Mouse (Mus musculus): ENCODE data around the gene Cdh1. TPM values are rescaled to one million over a fixed set of nuclear protein-coding genes. Genes with fewer than 3 reads are reported as not detected.

Gene Cdh1
- polyA plus RNA-seq, 1 experiment: 347 TPM

- no peak for TF ChIP-seq POLR2A (IDR thresholded peaks at IDR 0.05; ENCODE audit: insufficient read depth, low read length)
- no peak for TF ChIP-seq EP300 (IDR thresholded peaks at IDR 0.05; ENCODE audit: insufficient read depth, low read depth, low read length)
- no peak for TF ChIP-seq CTCF (IDR thresholded peaks at IDR 0.05; ENCODE audit: low read depth, low read length)
- no peak overlapping the region for H3K27ac ChIP-seq (ENCODE audit: insufficient read depth, low read length)
- H3K9ac ChIP-seq (ENCODE audit: low read depth, poor library complexity, severe bottlenecking): no peak overlapping the region
- peaks cover 2% of the 10 kb centered on the region for H3K4me1 ChIP-seq (ENCODE audit: control insufficient read depth, insufficient read depth, low read length)
- no peaks in the 10 kb centered on the region for H3K27me3 ChIP-seq (ENCODE audit: control insufficient read depth, insufficient read depth, low read length, poor library complexity, severe bottlenecking)
- H3K9me3 ChIP-seq (replicated peaks; ENCODE audit: control insufficient read depth, insufficient read depth, low read length, poor library complexity, severe bottlenecking): no peaks in the 10 kb centered on the region
- no peak overlapping the region for H3K4me3 ChIP-seq (ENCODE audit: low read depth, low read length)
- H3K36me3 ChIP-seq (ENCODE audit: control insufficient read depth, insufficient read depth, low read length, poor library complexity, severe bottlenecking): no peaks in the 10 kb centered on the region
These were observed 28.9 kb upstream of the Cdh1 start for GRCm38 (mm10) chr8:106574283-106574682.

- peaks cover 2% of the 10 kb centered on the region for H3K4me1 ChIP-seq (ENCODE audit: control insufficient read depth, insufficient read depth, low read length)
- no peaks in the 10 kb centered on the region for H3K36me3 ChIP-seq (ENCODE audit: control insufficient read depth, insufficient read depth, low read length, poor library complexity, severe bottlenecking)
- no peak overlapping the region for H3K27ac ChIP-seq (ENCODE audit: insufficient read depth, low read length)
- TF ChIP-seq POLR2A (IDR thresholded peaks at IDR 0.05; ENCODE audit: insufficient read depth, low read length): no peak
- TF ChIP-seq CTCF (IDR thresholded peaks at IDR 0.05; ENCODE audit: low read depth, low read length): no peak
- no peak overlapping the region for H3K9ac ChIP-seq (ENCODE audit: low read depth, poor library complexity, severe bottlenecking)
- no peak overlapping the region for H3K4me3 ChIP-seq (ENCODE audit: low read depth, low read length)
- H3K9me3 ChIP-seq (replicated peaks; ENCODE audit: control insufficient read depth, insufficient read depth, low read length, poor library complexity, severe bottlenecking): no peaks in the 10 kb centered on the region
- no peaks in the 10 kb centered on the region for H3K27me3 ChIP-seq (ENCODE audit: control insufficient read depth, insufficient read depth, low read length, poor library complexity, severe bottlenecking)
These were observed 26.1 kb upstream of the Cdh1 start for GRCm38 (mm10) chr8:106576849-106577555.

DNA sequence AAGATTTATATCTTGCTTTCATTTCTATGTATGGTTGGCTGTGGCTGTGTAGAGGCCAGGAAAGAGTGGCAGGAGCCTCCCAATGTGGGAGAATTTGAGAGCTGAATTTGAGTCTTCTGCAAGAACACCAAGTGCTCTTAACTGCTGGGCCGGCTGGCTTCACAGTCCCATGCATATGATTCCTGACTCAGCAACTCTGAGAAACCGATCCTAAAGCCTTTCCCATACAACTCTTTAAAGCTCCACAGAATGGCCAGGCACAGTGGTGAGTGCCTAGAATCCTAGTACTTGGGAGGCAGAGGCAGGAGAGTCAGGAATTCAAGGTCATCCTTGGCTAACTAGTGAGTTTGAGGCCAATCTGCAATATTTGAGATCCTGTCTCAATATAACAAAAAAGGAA is 23.6 kb upstream of the Cdh1 start:
- Histone ChIP-seq H3K27ac (ENCODE audit: insufficient read depth, low read length) (no peak overlapping the region), H3K4me3 (ENCODE audit: low read depth, low read length) (no peak overlapping the region), H3K9ac (ENCODE audit: low read depth, poor library complexity, severe bottlenecking) (no peak overlapping the region), H3K9me3 (replicated peaks; ENCODE audit: control insufficient read depth, insufficient read depth, low read length, poor library complexity, severe bottlenecking) (no peaks in the 10 kb centered on the region), H3K36me3 (ENCODE audit: control insufficient read depth, insufficient read depth, low read length, poor library complexity, severe bottlenecking) (no peaks in the 10 kb centered on the region), H3K27me3 (ENCODE audit: control insufficient read depth, insufficient read depth, low read length, poor library complexity, severe bottlenecking) (no peaks in the 10 kb centered on the region), H3K4me1 (ENCODE audit: control insufficient read depth, insufficient read depth, low read length) (peaks cover 2% of the 10 kb centered on the region)
- TF ChIP-seq CTCF (IDR thresholded peaks at IDR 0.05; ENCODE audit: low read depth, low read length) (no peak), EP300 (IDR thresholded peaks at IDR 0.05; ENCODE audit: insufficient read depth, low read depth, low read length) (no peak)

GRCm38 (mm10) chr8:106581344-106582088 is 21.6 kb upstream of the Cdh1 start:
- H3K4me3 ChIP-seq (ENCODE audit: low read depth, low read length): no peak overlapping the region
- H3K9ac ChIP-seq (ENCODE audit: low read depth, poor library complexity, severe bottlenecking): no peak overlapping the region
- no peaks in the 10 kb centered on the region for H3K9me3 ChIP-seq (replicated peaks; ENCODE audit: control insufficient read depth, insufficient read depth, low read length, poor library complexity, severe bottlenecking)
- no peaks in the 10 kb centered on the region for H3K36me3 ChIP-seq (ENCODE audit: control insufficient read depth, insufficient read depth, low read length, poor library complexity, severe bottlenecking)
- TF ChIP-seq CTCF (IDR thresholded peaks at IDR 0.05; ENCODE audit: low read depth, low read length): no peak
- TF ChIP-seq POLR2A (IDR thresholded peaks at IDR 0.05; ENCODE audit: insufficient read depth, low read length): no peak
- TF ChIP-seq EP300 (IDR thresholded peaks at IDR 0.05; ENCODE audit: insufficient read depth, low read depth, low read length): no peak
- no peaks in the 10 kb centered on the region for H3K27me3 ChIP-seq (ENCODE audit: control insufficient read depth, insufficient read depth, low read length, poor library complexity, severe bottlenecking)
- peaks cover 2% of the 10 kb centered on the region for H3K4me1 ChIP-seq (ENCODE audit: control insufficient read depth, insufficient read depth, low read length)
- H3K27ac ChIP-seq (ENCODE audit: insufficient read depth, low read length): no peak overlapping the region

DNA sequence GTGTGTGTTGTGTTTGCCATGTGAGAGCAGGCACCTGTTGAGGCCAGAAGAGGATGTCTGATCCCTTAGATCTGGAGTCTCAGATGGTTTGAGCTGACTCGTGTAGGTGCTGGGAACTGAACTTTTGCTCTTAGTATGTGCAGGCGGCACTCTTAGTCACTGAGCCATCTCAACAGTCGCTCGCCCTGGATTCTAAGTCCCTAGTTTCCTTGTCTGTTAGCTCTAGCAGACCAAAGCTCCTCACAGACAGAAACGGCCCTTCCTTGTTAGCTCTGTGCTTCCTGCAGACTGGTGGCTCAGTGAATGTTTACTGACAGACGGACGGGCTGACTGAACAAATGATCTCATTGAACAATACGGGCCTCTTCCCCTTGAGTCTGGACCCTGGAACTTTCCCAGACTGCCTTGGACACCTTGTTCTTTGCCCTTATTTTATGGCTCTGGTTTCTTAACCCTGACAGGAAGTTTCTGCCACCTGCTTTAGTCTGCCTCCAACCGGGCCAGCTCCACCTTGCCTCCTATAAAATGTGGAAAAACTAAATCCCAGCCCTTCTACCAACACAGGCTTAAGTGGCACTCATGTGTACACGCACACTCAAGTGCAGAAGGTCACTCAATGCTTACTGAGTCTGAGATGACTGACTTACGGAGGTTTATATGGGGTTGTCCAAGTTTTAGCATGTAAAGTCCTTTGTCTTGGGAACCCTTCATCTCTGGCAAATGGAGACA is 18.0 kb upstream of the Cdh1 start:
- peaks cover 4% of the 10 kb centered on the region for H3K4me1 ChIP-seq (ENCODE audit: control insufficient read depth, insufficient read depth, low read length)
- no peaks in the 10 kb centered on the region for H3K36me3 ChIP-seq (ENCODE audit: control insufficient read depth, insufficient read depth, low read length, poor library complexity, severe bottlenecking)
- TF ChIP-seq POLR2A (IDR thresholded peaks at IDR 0.05; ENCODE audit: insufficient read depth, low read length): no peak
- no peak for TF ChIP-seq EP300 (IDR thresholded peaks at IDR 0.05; ENCODE audit: insufficient read depth, low read depth, low read length)
- H3K9ac ChIP-seq (ENCODE audit: low read depth, poor library complexity, severe bottlenecking): no peak overlapping the region
- H3K27ac ChIP-seq (ENCODE audit: insufficient read depth, low read length): no peak overlapping the region
- no peak overlapping the region for H3K4me3 ChIP-seq (ENCODE audit: low read depth, low read length)
- no peaks in the 10 kb centered on the region for H3K27me3 ChIP-seq (ENCODE audit: control insufficient read depth, insufficient read depth, low read length, poor library complexity, severe bottlenecking)
- no peaks in the 10 kb centered on the region for H3K9me3 ChIP-seq (replicated peaks; ENCODE audit: control insufficient read depth, insufficient read depth, low read length, poor library complexity, severe bottlenecking)

DNA sequence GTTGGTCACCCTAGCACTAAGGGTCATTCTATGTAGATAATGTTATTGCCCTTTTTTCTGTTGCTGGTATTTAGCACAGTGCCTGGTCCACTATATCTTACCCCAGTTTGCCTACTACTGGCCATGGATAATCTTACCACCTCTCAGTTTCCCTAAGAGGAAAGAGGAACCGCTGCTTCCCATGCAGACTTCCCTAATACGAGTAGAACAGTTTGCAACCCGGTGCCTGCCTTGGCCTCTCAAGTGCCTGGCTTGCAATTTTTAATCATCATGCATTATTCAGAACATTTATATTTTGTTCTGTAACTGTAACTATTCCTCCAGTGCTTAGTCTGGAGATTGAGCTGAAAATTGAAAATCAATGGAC is 17.5 kb upstream of the Cdh1 start:
- no peak overlapping the region for H3K27ac ChIP-seq (ENCODE audit: insufficient read depth, low read length)
- H3K27me3 ChIP-seq (ENCODE audit: control insufficient read depth, insufficient read depth, low read length, poor library complexity, severe bottlenecking): no peaks in the 10 kb centered on the region
- H3K9me3 ChIP-seq (replicated peaks; ENCODE audit: control insufficient read depth, insufficient read depth, low read length, poor library complexity, severe bottlenecking): no peaks in the 10 kb centered on the region
- H3K4me3 ChIP-seq (ENCODE audit: low read depth, low read length): no peak overlapping the region
- no peaks in the 10 kb centered on the region for H3K36me3 ChIP-seq (ENCODE audit: control insufficient read depth, insufficient read depth, low read length, poor library complexity, severe bottlenecking)
- no peak overlapping the region for H3K9ac ChIP-seq (ENCODE audit: low read depth, poor library complexity, severe bottlenecking)
- peaks cover 4% of the 10 kb centered on the region for H3K4me1 ChIP-seq (ENCODE audit: control insufficient read depth, insufficient read depth, low read length)
- no peak for TF ChIP-seq EP300 (IDR thresholded peaks at IDR 0.05; ENCODE audit: insufficient read depth, low read depth, low read length)
- no peak for TF ChIP-seq CTCF (IDR thresholded peaks at IDR 0.05; ENCODE audit: low read depth, low read length)
- no peak for TF ChIP-seq POLR2A (IDR thresholded peaks at IDR 0.05; ENCODE audit: insufficient read depth, low read length)

Measured in ES-Bruce4 (cell line).